ENCODE assay signal across 24 mouse cellular contexts in genomic region chr14:8036406-8036805, GRCm38 (mm10). TPM values are rescaled to one million over a fixed set of nuclear protein-coding genes. Genes with fewer than 3 reads are reported as not detected.
"Had no signal": no experiment of that assay in that cellular context is flagged by ENCODE, and none has a peak within 500 bp of the region (broad histone marks: within the 10 kb centered on the region; RNA-seq: fewer than 3 reads in every experiment).

No protein-coding gene starts in this region.

- H3K9me3 ChIP-seq: limb, embryonic 12.5 days; limb, embryonic 15.5 days; liver, embryonic 13.5 days; midbrain, embryonic 10.5 days; midbrain, embryonic 13.5 days; neural tube, embryonic 13.5 days; stomach, embryonic 15.5 days had no signal

- H3K4me3 ChIP-seq: limb, embryonic 12.5 days; limb, embryonic 15.5 days; liver, embryonic 13.5 days; midbrain, embryonic 10.5 days; midbrain, embryonic 13.5 days; myocyte; neural tube, embryonic 13.5 days; stomach, embryonic 15.5 days had no signal

- DNase-seq: kidney, adult 8-10 months; left cerebral cortex, postnatal 4 days; liver, embryonic 13.5 days; lung, adult 2 months; lung, postnatal 14 days; lung, postnatal 4 days; retina, postnatal 1 day; right cerebral cortex, postnatal 25 days; spleen, adult 18-20 months; thymus, adult 2 months; thymus, postnatal 14 days; thymus, postnatal 4 days had no signal

- H3K4me1 ChIP-seq: limb, embryonic 12.5 days; limb, embryonic 15.5 days; liver, embryonic 13.5 days; neural tube, embryonic 13.5 days; stomach, embryonic 15.5 days had no signal

- H3K27ac ChIP-seq: kidney, postnatal 0 days; limb, embryonic 12.5 days; limb, embryonic 15.5 days; liver, embryonic 13.5 days; midbrain, embryonic 10.5 days; midbrain, embryonic 13.5 days; neural tube, embryonic 13.5 days; stomach, embryonic 15.5 days had no signal

- H3K9ac ChIP-seq: limb, embryonic 12.5 days; limb, embryonic 15.5 days; liver, embryonic 13.5 days; midbrain, embryonic 13.5 days; neural tube, embryonic 13.5 days; stomach, embryonic 15.5 days had no signal

- ATAC-seq: intestine, postnatal 0 days; midbrain, embryonic 13.5 days; midbrain, embryonic 16.5 days had no signal

- H3K4me2 ChIP-seq: limb, embryonic 12.5 days; limb, embryonic 15.5 days; liver, embryonic 13.5 days; midbrain, embryonic 13.5 days; neural tube, embryonic 13.5 days; stomach, embryonic 15.5 days had no signal

- H3K36me3 ChIP-seq: limb, embryonic 15.5 days; liver, embryonic 13.5 days; midbrain, embryonic 10.5 days; neural tube, embryonic 13.5 days; stomach, embryonic 15.5 days had no signal

- H3K27me3 ChIP-seq: limb, embryonic 12.5 days; limb, embryonic 15.5 days; liver, embryonic 13.5 days; midbrain, embryonic 13.5 days; neural tube, embryonic 13.5 days; stomach, embryonic 15.5 days had no signal

RNA-seq across cellular contexts. Expression of gene Dnase1l3, which starts 42.0 kb away (rescaled TPM):
- total RNA-seq: layer of hippocampus, postnatal 14 days; left cerebral cortex, postnatal 14 days had no signal
- polyA plus RNA-seq: limb, embryonic 12.5 days; midbrain, embryonic 10.5 days had no signal
